Mouse (Mus musculus) brain, embryonic 14.5 days (tissue): ENCODE results near the gene H1f0.

ENCODE experiments used
- CTCF ChIP-seq: fragments of 200-500 bp; IDR thresholded peaks from 2 replicates; pipeline ENCODE4 v1.5.1; 2012; ENCODE audit warnings: inconsistent platforms, mild to moderate bottlenecking, moderate library complexity, borderline replicate concordance; ENCODE audit not compliant: insufficient read depth, insufficient read length; ENCODE audit errors: extremely low read depth
- POLR2A ChIP-seq: fragments of 200-500 bp; IDR thresholded peaks from 2 replicates; pipeline ENCODE4 v1.6.1; 2012; ENCODE audit warnings: mild to moderate bottlenecking, inconsistent platforms, borderline replicate concordance; ENCODE audit not compliant: poor library complexity, insufficient read depth, insufficient read length, severe bottlenecking; ENCODE audit errors: extremely low read depth

DNA sequence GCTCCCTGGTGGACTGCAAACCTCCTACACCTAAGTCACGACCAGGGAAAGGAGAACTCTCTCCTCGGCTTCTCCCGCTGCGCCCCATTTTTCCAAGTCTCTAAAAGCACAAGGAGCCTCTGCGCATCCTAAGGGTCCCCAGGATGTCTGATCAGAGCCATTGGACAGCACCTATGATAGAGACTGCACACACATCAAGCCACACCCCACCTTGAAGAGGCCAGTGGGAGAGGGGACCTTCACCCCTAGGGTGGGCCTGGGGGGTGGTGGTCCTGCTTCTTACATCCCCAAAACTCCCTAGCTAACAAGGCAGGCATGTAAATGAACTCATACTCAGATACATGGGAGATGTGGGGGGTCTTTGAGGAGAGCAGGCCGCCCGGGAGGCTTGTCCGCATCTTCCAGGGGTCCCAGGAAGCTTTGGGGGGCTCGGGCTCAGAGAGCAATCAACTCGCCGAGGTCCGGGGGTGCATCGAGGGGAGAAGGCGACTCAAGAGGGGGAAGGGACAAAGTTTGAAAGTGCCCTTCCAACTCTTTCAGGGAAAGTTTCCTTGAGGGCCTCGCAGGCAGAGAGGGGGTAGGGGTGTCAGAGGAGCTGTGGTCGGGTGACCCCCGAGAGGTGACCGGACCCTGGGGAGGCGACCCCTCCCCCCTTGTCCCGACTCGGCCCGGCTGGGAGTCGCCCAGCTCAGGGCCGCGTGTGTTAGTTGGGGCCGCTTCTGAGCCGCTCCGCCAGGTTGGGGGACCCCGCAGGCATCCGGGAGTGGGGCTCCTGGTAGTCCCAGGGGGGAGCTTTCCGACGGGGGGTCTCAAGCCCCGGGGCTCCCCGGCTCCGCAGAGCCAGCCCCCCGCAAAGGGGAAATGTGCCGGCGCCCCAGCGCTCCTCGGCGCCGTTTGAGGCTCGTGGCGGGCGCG is 702 bp upstream of the H1f0 start:
- TF ChIP-seq CTCF = no peak
- no peak for TF ChIP-seq POLR2A
